Mouse (Mus musculus) limb, embryonic 14.5 days (tissue): ENCODE measurements around the gene Gnai2. TPM values are rescaled to one million over a fixed set of nuclear protein-coding genes. Genes with fewer than 3 reads are reported as not detected.

Experiments
- ATAC-seq: fragments of 200-750 bp; cut with Nextera tagmentation; 2 replicates; pipeline ENCODE4 v1.8.0; 2017; ENCODE audit warnings: low read depth, moderate number of reproducible peaks, moderate TSS enrichment; ENCODE audit not compliant: low FRiP score
- DNase-seq: peaks from one replicate; pipeline ENCODE4 v3.0.0-alpha.2; 2015; ENCODE audit warnings: low spot score
- H3K27ac ChIP-seq: fragments of 300-500 bp; sonication (generic); replicated peaks from 2 replicates; pipeline ENCODE4 v1.5.1; 2014; ENCODE audit warnings: low read depth, mild to moderate bottlenecking, low read length, moderate library complexity, mixed read lengths
- H3K27me3 ChIP-seq: fragments of 300-500 bp; sonication (generic); 2 replicates; pipeline ENCODE4 v1.6.1; 2014; ENCODE audit warnings: low read length, mixed read lengths; ENCODE audit not compliant: control insufficient read depth, insufficient read depth
- H3K36me3 ChIP-seq: fragments of 300-500 bp; sonication (generic); 2 replicates; pipeline ENCODE4 v1.6.1; 2014; ENCODE audit warnings: mild to moderate bottlenecking, low read length, moderate library complexity, mixed read lengths; ENCODE audit not compliant: control insufficient read depth, insufficient read depth
- H3K4me1 ChIP-seq: fragments of 300-500 bp; sonication (generic); 2 replicates; pipeline ENCODE4 v1.6.1; 2014; ENCODE audit warnings: antibody characterized with exemption, low read length, mixed read lengths; ENCODE audit not compliant: control insufficient read depth, insufficient read depth
- H3K4me2 ChIP-seq: fragments of 300-500 bp; sonication (generic); replicated peaks from 2 replicates; pipeline ENCODE4 v1.6.1; 2014; ENCODE audit warnings: low read depth, mild to moderate bottlenecking, low read length, moderate library complexity; ENCODE audit not compliant: severe bottlenecking
- H3K4me3 ChIP-seq: fragments of 300-500 bp; sonication (generic); replicated peaks from 2 replicates; pipeline ENCODE4 v1.5.1; 2014; ENCODE audit warnings: low read length
- H3K9ac ChIP-seq: fragments of 300-500 bp; sonication (generic); 2 replicates; pipeline ENCODE4 v1.6.1; 2014; ENCODE audit warnings: mild to moderate bottlenecking, low read depth, low read length, moderate library complexity; ENCODE audit not compliant: severe bottlenecking
- H3K9me3 ChIP-seq: fragments of 300-500 bp; sonication (generic); 2 replicates; pipeline ENCODE4 v1.6.1; 2016; ENCODE audit warnings: low read length; ENCODE audit not compliant: control insufficient read depth
- POLR2A ChIP-seq: fragments of 200-500 bp; IDR thresholded peaks from 2 replicates; pipeline ENCODE4 v1.8.0; 2012; ENCODE audit warnings: inconsistent platforms, mild to moderate bottlenecking, moderate library complexity, borderline replicate concordance; ENCODE audit not compliant: insufficient read depth, insufficient read length; ENCODE audit errors: extremely low read depth
- WGBS: fragments of 180-500 bp; shearing (Covaris S2); extraction: QIAGEN DNeasy Blood & Tissue Kit; methylation state at CpG from one replicate; pipeline ENCODE4 v1.1.7; 2014; 5-methylcytosine and 5-hydroxymethylcytosine counted together
- polyA plus RNA-seq, 2 experiments: library from polyadenylated mRNA; depleted of rRNA in 1 of 2; stranded (reverse) in 1 of 2; unstranded in 1 of 2; fragments of >200 nt; fragmentation: Nextera tagmentation in 1 of 2; extraction: Ambion mirVana in 1 of 2; gene quantifications; 2 replicates each; pipeline versions ENCODE4 v1.2.1 to v1.2.3; 2012 to 2014

Gnai2 gene
- polyA plus RNA-seq, 2 experiments, result 392 to 496 TPM

- no peaks in the 10 kb centered on the region for H3K27me3 ChIP-seq
- 37% methylated on average over 20 of the region's 20 CpGs for WGBS
- H3K27ac ChIP-seq, result peak overlapping the region; percentile 89
- H3K36me3 ChIP-seq, result peaks cover 33% of the 10 kb centered on the region
- no peaks in the 10 kb centered on the region for H3K9me3 ChIP-seq
- peak overlapping the region; percentile 29 for H3K4me2 ChIP-seq
- DNase-seq (no peak), ATAC-seq (no peak)
- H3K4me3 ChIP-seq, result no peak overlapping the region
- peak overlapping the region; percentile 58 for H3K9ac ChIP-seq
- TF ChIP-seq POLR2A, result no peak
- peaks cover 58% of the 10 kb centered on the region for H3K4me1 ChIP-seq
Observed at GRCm38 (mm10) chr9:107627387-107628255, 7.5 kb downstream of the Gnai2 start.

GRCm38 (mm10) chr9:107626844-107627277 is 8.3 kb downstream of the Gnai2 start:
- H3K4me1 ChIP-seq, result peaks cover 53% of the 10 kb centered on the region

GRCm38 (mm10) chr9:107626158-107626843 is 8.9 kb downstream of the Gnai2 start:
- no peaks in the 10 kb centered on the region for H3K9me3 ChIP-seq
- peak overlapping the region; percentile 89 for H3K27ac ChIP-seq
- no peaks in the 10 kb centered on the region for H3K27me3 ChIP-seq
- WGBS, result 43% methylated on average over 13 of the region's 15 CpGs
- ATAC-seq (peak; percentile 58), DNase-seq (peak; percentile 71)
- H3K9ac ChIP-seq, result peak overlapping the region; percentile 58
- H3K4me1 ChIP-seq, result peaks cover 48% of the 10 kb centered on the region
- peaks cover 40% of the 10 kb centered on the region for H3K36me3 ChIP-seq
- peak overlapping the region; percentile 29; the same call in 1 of the 2 replicates for H3K4me2 ChIP-seq
- no peak for TF ChIP-seq POLR2A
- peak overlapping the region; percentile 13 for H3K4me3 ChIP-seq

More at GRCm38 (mm10) chr9:107626844-107627277, 8.3 kb downstream of the Gnai2 start:
- H3K9ac ChIP-seq, result peak overlapping the region; percentile 58
- no peaks in the 10 kb centered on the region for H3K27me3 ChIP-seq
- peak overlapping the region; percentile 13 for H3K4me3 ChIP-seq
- peak overlapping the region; percentile 29 for H3K4me2 ChIP-seq
- 11% methylated on average over 2 of the region's 2 CpGs for WGBS
- no peak for TF ChIP-seq POLR2A
- no peaks in the 10 kb centered on the region for H3K9me3 ChIP-seq
- peak overlapping the region; percentile 89 for H3K27ac ChIP-seq
- ATAC-seq (peak; percentile 82), DNase-seq (peak; percentile 91)
- H3K36me3 ChIP-seq, result peaks cover 40% of the 10 kb centered on the region

- Histone ChIP-seq H3K27me3 (no peaks in the 10 kb centered on the region), H3K9me3 (no peaks in the 10 kb centered on the region), H3K27ac (peak overlapping the region; percentile 89; the same call in 1 of the 2 replicates), H3K4me1 (peaks cover 41% of the 10 kb centered on the region), H3K4me2 (no peak overlapping the region), H3K4me3 (no peak overlapping the region), H3K36me3 (peaks cover 38% of the 10 kb centered on the region), H3K9ac (no peak overlapping the region)
- DNase-seq, result no peak
- ATAC-seq, result no peak
- TF ChIP-seq POLR2A, result no peak
- 94% methylated on average over 12 of the region's 12 CpGs for WGBS
Observed at GRCm38 (mm10) chr9:107625351-107626128, 9.6 kb downstream of the Gnai2 start.

- no peaks in the 10 kb centered on the region for H3K27me3 ChIP-seq
- peaks cover 35% of the 10 kb centered on the region for H3K4me1 ChIP-seq
- H3K9ac ChIP-seq, result no peak overlapping the region
- ATAC-seq (no peak), DNase-seq (no peak)
- no peaks in the 10 kb centered on the region for H3K9me3 ChIP-seq
- no peak overlapping the region; the same call in 1 of the 2 replicates for H3K27ac ChIP-seq
- no peak overlapping the region for H3K4me3 ChIP-seq
- TF ChIP-seq POLR2A, result no peak
- H3K36me3 ChIP-seq, result peaks cover 44% of the 10 kb centered on the region
- H3K4me2 ChIP-seq, result no peak overlapping the region
- WGBS, result 75% methylated on average over 3 of the region's 3 CpGs
Observed at GRCm38 (mm10) chr9:107624951-107625350, 10.2 kb downstream of the Gnai2 start.
